Mouse (Mus musculus) gastrocnemius, adult 8-10 months (tissue): ENCODE results near the gene Cmc1. TPM values are rescaled to one million over a fixed set of nuclear protein-coding genes. Genes with fewer than 3 reads are reported as not detected.

Source experiments
- DNase-seq, 2 experiments: peaks; one replicate each; pipeline ENCODE4 v3.0.0; 2022; ENCODE audit warnings: low spot score in 2 of 2
- total RNA-seq, 4 experiments: library from RNA; stranded (reverse); gene quantifications; 2 replicates each; pipeline ENCODE4 v1.2.4; 2022

Gene Cmc1
- total RNA-seq, result 10 to 100 TPM; 18.3 to 25.0 (median 21.5) TPM

GRCm38 (mm10) chr9:118149407-118150402 lies at the start of gene Cmc1:
Gene Cmc1 (minus strand): TSS chr9:118150177.
- peak; percentile 96 to 98 for DNase-seq

DNA sequence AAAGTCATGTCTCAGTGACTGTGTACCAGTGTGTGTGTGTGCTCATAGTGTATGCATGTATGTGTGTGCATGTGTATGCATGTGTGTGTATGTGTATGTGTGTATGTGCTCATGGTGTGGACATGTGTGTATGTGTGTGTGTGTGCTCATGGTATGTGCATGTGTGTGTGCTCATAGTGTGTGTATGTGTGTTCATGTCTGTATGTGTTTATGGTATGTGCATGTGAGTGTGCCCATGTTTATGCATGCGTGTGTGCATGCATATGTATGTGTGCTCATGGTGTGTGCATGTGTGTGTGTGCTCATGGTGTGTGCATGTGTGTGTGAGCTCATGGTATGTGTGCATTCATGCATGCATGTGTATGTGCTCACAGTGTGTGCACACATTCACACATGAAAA lies 48.6 kb upstream of the Cmc1 start:
- no peak for DNase-seq

GRCm38 (mm10) chr9:118196661-118197390 lies 46.8 kb upstream of the Cmc1 start:
- DNase-seq, result no peak

DNA sequence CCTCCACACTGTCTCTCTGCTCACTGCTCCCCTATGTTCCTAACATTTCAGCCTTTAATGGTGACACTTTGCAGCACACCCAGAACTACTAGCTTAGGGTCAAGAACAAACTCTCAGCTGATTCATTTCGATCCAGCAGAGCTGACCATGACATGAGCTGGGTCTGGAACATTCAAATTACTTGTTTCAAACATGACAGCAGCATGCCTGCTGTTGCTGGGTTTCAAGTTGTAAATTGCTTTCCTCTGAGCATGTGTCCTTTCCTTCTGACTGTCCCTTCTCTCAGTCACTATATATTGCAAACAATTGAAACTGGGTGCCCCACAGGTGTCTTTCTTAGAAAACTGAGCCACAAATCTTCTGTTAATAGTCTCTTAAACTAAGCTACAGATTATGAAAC lies 43.3 kb upstream of the Cmc1 start:
- no peak for DNase-seq

- DNase-seq, result no peak
Observed at GRCm38 (mm10) chr9:118191276-118191675, 41.3 kb upstream of the Cmc1 start.

- no peak for DNase-seq
Observed at GRCm38 (mm10) chr9:118188374-118188773, 38.4 kb upstream of the Cmc1 start.

- DNase-seq, result no peak
Observed at GRCm38 (mm10) chr9:118187420-118187819, 37.4 kb upstream of the Cmc1 start.

- no peak for DNase-seq
Observed at GRCm38 (mm10) chr9:118186776-118187175, 36.8 kb upstream of the Cmc1 start.

DNA sequence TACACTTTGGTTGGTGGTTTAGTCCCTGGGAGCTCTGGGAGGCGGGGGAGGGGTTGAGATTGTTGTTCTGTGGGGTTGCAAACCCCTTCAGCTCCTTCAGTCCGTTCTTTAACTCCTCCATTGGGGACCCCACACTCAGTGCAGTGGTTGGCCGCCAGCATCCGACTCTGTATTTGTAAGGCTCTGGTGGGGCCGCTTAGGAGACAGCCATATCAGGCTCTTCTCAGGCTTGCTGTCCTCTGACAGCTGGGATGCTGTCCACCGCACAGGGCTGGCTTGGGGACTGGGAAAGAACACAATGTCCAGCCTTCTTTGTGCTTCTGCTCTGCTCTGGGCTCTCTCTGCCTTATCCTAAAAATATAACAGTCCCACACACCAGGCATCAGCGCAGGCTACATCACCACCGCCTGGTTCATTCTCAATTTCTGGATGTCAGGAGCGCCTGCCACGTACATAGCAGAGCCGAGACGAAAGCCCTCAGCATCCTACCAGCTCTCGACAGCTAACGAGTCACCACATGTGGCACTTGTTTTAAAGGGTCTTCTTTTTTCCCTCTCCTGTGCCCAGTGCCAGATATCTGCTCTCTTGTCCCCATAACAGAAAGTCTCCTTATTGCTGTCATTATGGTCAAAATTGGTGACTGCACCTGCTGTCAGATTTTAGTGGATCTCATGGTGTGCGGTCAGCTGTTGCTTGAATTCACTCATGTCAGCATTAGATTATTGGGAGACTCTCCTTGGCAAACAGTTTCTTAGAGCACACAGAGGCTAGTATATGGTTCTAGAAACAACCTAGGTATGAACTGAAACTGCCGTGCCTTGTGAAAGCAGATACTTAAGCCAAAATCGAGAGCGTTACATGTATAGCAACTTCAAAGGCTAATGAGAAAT lies 29.4 kb upstream of the Cmc1 start:
- DNase-seq, result no peak

DNA sequence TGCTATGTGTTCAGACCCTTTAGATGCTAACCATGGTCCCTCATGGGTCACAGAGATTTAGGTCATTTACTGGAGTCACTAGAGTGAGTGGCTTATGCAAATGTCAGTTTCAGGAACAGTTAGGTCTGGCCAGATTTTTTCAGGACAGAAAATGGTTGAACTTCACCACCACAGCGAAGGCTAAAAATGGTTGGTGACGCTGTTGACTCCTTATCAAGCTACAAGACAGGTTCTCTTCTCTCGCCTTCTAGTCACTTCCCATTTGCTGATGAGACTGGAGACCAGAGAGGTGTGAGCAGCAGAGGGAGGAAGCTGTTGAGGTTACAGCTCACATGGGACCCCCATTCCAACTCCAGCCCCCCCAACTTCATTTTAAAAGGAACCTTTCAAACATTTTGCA lies 26.7 kb upstream of the Cmc1 start:
- no peak for DNase-seq

- no peak for DNase-seq
Observed at GRCm38 (mm10) chr9:118175411-118175810, 25.4 kb upstream of the Cmc1 start.

- DNase-seq, result no peak
Observed at GRCm38 (mm10) chr9:118173086-118173485, 23.1 kb upstream of the Cmc1 start.

- DNase-seq, result no peak
Observed at GRCm38 (mm10) chr9:118168544-118168943, 18.6 kb upstream of the Cmc1 start.

- no peak for DNase-seq
Observed at GRCm38 (mm10) chr9:118167606-118168005, 17.6 kb upstream of the Cmc1 start.

- no peak for DNase-seq
Observed at GRCm38 (mm10) chr9:118161536-118161935, 11.6 kb upstream of the Cmc1 start.

- no peak for DNase-seq
Observed at GRCm38 (mm10) chr9:118159936-118160335, 10.0 kb upstream of the Cmc1 start.

- no peak for DNase-seq
Observed at GRCm38 (mm10) chr9:118158201-118158600, 8.2 kb upstream of the Cmc1 start.

GRCm38 (mm10) chr9:118157234-118157633 lies 7.3 kb upstream of the Cmc1 start:
- DNase-seq, result no peak

GRCm38 (mm10) chr9:118154666-118155065 lies 4.7 kb upstream of the Cmc1 start:
- no peak for DNase-seq

GRCm38 (mm10) chr9:118151221-118151507 lies 1.2 kb upstream of the Cmc1 start:
- no peak for DNase-seq

- DNase-seq, result no peak
Observed at GRCm38 (mm10) chr9:118150429-118151220, 648 bp upstream of the Cmc1 start.
